Mouse (Mus musculus): Measurements from ENCODE around the gene Ptprd. TPM values are rescaled to one million over a fixed set of nuclear protein-coding genes. Genes with fewer than 3 reads are reported as not detected.

Gene Ptprd
- polyA plus RNA-seq, 1 experiment from 2014 or later, result 66.9 TPM

DNA sequence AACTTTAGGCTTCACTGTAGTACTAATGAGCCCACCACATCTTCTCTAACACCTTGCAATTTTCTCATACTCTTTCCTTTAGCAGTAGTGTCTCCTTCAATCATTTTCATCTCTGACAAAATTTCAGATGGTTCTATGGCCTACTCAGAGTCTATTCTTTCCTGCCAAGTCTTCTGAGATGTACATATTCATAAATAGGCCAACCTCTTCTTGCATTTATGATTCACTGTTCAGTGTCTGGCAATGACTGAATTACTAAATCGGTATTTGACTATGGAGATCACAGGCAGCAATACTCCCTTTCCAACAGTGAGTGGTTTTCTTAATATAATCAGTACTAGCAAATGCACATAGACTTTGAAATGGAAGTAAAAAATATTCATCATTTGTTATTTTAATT is 928.3 kb downstream of the Ptprd start:
- Histone ChIP-seq H3K36me3 (no peaks in the 10 kb centered on the region), H3K4me2 (replicated peaks) (no peak overlapping the region), H3K9ac (no peak overlapping the region), H3K27ac (no peak overlapping the region), H3K9me3 (no peaks in the 10 kb centered on the region), H3K27me3 (replicated peaks) (no peaks in the 10 kb centered on the region), H3K4me3 (no peak overlapping the region), H3K4me1 (no peaks in the 10 kb centered on the region)
- no peak for ATAC-seq (ENCODE audit: low FRiP score, low read depth)
- 93% methylated on average over 1 of the region's 1 CpGs for WGBS

DNA sequence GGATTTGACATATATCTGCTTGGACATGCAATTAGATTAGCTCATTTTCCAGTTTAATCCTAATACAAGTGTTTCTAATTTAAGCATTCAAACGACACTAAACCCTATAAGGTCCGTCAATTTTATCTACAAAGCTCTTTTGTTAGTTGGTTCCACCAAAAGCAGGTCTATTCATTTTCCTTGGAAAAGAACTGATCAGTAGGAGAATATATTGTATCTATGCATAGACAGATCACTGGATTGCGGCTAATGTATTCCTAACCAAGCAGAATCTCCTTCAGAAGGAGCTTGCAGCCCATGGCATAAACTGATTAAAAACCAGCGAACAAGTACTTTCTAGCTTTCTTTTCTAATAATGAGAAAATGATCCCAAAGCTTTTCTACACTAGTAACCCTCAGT is 933.8 kb downstream of the Ptprd start:
- H3K4me3 ChIP-seq, result no peak overlapping the region
- no peak overlapping the region for H3K9ac ChIP-seq
- no peaks in the 10 kb centered on the region for H3K36me3 ChIP-seq
- no peak overlapping the region for H3K4me2 ChIP-seq (replicated peaks)
- H3K9me3 ChIP-seq, result no peaks in the 10 kb centered on the region
- H3K4me1 ChIP-seq, result no peaks in the 10 kb centered on the region
- H3K27ac ChIP-seq, result no peak overlapping the region
- H3K27me3 ChIP-seq (replicated peaks), result no peaks in the 10 kb centered on the region
- no peak for ATAC-seq (ENCODE audit: low FRiP score, low read depth)
- WGBS, result 64% methylated on average over 4 of the region's 4 CpGs

DNA sequence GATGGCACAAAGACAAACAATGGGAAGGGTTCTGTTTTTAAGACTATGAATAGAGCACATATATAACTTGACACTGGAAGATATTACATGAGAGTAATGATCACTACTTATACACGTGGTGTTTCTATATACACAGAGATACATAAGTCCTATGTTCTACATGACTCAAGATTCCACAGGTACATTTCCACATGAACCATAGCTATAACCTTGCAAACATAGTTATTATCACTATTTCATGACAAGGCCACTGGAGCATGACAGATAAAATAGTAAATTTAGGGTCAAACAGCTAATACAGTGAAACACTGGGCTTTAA is 951.8 kb downstream of the Ptprd start:
- no peaks in the 10 kb centered on the region for H3K27me3 ChIP-seq (replicated peaks)
- H3K9ac ChIP-seq, result no peak overlapping the region
- H3K27ac ChIP-seq, result no peak overlapping the region
- no peaks in the 10 kb centered on the region for H3K9me3 ChIP-seq
- H3K4me2 ChIP-seq (replicated peaks), result no peak overlapping the region
- H3K36me3 ChIP-seq, result no peaks in the 10 kb centered on the region
- ATAC-seq (ENCODE audit: low FRiP score, low read depth), result no peak
- H3K4me1 ChIP-seq, result no peaks in the 10 kb centered on the region
- 76% methylated on average over 1 of the region's 1 CpGs for WGBS
- H3K4me3 ChIP-seq, result no peak overlapping the region

DNA sequence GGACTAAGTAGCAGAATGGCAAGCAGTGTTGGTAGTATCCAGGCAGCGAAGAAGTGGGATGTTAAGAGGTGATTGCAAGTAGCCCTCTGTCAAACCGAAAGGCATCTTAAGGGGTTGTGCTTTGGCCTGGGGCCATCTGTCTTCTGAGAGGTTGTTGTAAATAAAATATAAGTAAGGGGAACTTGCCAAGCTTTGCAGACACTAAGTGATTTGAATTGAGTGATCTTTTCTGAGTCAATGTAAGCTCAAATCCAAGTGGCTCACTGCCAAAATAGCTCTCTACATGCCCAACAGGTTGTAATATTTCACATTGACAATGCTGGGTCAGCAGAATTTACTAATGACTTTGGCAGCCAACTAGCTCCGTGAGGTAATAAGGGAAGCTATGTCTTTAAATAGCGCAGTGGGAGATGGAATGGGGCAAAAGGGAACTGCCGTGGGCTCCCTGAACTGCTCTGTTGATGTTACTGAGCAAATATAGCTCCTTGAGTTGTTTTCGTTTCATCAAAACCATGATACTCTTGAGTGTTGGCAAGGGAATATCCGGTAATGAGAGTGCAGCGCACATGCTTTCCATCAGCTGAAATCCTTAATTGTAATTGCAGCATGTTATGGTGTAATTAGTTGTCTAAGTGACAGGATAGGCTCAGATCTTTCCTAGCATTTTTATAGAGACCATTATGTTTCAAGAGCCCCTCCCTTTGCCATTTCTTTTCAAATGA is 952.4 kb downstream of the Ptprd start:
- Histone ChIP-seq H3K9ac (no peak overlapping the region), H3K27ac (no peak overlapping the region), H3K36me3 (no peaks in the 10 kb centered on the region), H3K27me3 (replicated peaks) (no peaks in the 10 kb centered on the region), H3K9me3 (no peaks in the 10 kb centered on the region), H3K4me1 (no peaks in the 10 kb centered on the region), H3K4me3 (no peak overlapping the region), H3K4me2 (replicated peaks) (no peak overlapping the region)
- peak; percentile 70 for ATAC-seq (ENCODE audit: low FRiP score, low read depth)
- 68% methylated on average over 8 of the region's 8 CpGs for WGBS

DNA sequence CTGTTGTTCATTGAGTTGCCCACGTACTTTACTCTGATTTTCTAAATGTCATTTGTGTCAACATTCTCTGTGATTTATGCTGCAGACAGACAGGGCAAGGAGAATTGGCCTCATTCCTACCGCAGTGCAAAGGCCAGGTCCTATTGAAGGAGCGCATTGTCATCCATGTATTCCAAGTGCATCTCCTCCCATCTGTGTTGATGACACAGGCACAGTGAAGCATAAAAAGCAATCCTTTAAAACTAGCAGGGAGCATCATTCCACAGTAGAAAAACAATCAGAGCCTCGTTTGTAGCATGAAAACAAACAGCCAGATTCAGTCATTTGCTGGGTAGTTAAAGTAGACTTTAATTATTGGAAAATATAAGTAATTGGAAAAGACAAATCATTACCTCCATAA is 960.6 kb downstream of the Ptprd start:
- Histone ChIP-seq H3K9ac (no peak overlapping the region), H3K27ac (no peak overlapping the region), H3K27me3 (replicated peaks) (no peaks in the 10 kb centered on the region), H3K4me3 (no peak overlapping the region), H3K9me3 (no peaks in the 10 kb centered on the region), H3K4me1 (no peaks in the 10 kb centered on the region), H3K4me2 (replicated peaks) (no peak overlapping the region), H3K36me3 (no peaks in the 10 kb centered on the region)
- WGBS, result 43% methylated on average over 4 of the region's 4 CpGs
- ATAC-seq (ENCODE audit: low FRiP score, low read depth), result no peak

DNA sequence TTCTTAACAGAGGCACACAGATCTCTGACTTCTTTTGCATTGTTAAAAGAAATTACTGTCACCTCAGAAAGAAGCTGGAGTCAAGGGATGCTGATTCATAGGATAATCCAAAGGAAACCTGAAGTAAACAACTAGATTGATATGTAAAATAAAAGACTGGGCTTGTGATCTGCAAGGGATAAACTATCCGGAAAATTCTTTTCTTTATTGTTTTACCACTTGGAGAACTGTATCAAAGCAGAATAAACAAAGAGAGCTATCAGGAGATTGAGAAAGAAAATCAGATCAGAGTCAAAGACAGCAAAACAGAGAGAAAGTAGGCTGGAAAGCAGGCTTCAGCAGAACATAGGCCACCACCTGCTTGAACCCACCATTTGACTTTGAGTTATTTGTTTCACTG is 962.0 kb downstream of the Ptprd start:
- Histone ChIP-seq H3K36me3 (no peaks in the 10 kb centered on the region), H3K27me3 (replicated peaks) (no peaks in the 10 kb centered on the region), H3K9me3 (no peaks in the 10 kb centered on the region), H3K4me3 (no peak overlapping the region), H3K4me1 (no peaks in the 10 kb centered on the region), H3K4me2 (replicated peaks) (no peak overlapping the region), H3K9ac (no peak overlapping the region), H3K27ac (no peak overlapping the region)
- ATAC-seq (ENCODE audit: low FRiP score, low read depth), result no peak
- 29% methylated on average over 1 of the region's 1 CpGs for WGBS

DNA sequence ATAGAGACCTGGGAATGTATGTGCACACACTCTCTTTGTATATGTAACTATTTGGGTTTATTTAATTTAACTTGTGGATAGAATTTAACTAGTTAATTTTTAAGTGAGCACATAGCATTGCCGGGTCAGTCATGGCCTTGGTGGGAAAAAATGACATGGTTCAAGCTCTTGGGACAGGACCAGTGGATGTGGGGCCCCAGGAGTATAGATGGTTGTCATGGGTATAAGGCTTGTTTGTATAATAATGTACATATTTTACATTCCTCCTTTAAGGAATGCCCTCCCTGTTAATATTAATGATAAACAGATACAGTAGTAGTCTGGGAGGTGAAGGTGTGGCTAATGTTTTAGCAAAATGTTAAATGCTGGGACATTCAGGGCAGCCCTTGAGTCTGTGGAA is 962.8 kb downstream of the Ptprd start:
- H3K4me3 ChIP-seq, result no peak overlapping the region
- H3K27me3 ChIP-seq (replicated peaks), result no peaks in the 10 kb centered on the region
- ATAC-seq (ENCODE audit: low FRiP score, low read depth), result no peak
- WGBS, result 88% methylated on average over 1 of the region's 1 CpGs
- no peaks in the 10 kb centered on the region for H3K4me1 ChIP-seq
- no peak overlapping the region for H3K4me2 ChIP-seq (replicated peaks)
- H3K36me3 ChIP-seq, result no peaks in the 10 kb centered on the region
- H3K9ac ChIP-seq, result no peak overlapping the region
- no peaks in the 10 kb centered on the region for H3K9me3 ChIP-seq
- no peak overlapping the region for H3K27ac ChIP-seq

DNA sequence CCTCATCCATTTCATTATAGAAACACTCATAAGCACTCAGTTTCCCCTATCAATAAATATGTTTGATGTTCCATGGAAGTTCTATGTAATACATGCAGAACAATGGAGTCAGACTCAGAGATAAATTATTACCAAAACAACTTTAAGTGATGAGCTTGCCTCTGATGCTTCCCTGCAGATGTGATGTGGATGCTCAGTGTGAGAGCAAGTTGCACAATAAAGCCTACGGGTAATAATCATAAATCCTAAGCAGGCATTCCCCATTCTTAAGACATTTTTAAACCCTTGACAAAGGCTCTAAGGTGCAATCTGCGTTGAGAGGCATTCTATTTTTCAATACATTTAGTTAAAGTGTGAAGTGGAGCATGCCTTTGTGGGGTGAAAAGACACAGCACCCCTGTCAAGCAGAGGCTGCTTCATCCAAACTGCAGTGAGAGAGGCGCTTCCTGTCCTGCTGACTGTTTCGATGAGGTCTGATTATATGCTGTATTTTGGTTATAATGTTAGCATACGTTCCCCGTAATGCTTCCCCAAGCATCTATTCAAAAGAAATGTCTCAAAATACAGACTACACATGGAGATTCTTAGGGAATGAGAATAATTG is 969.8 kb downstream of the Ptprd start:
- peak; percentile 76 for ATAC-seq (ENCODE audit: low FRiP score, low read depth)
- H3K27me3 ChIP-seq (replicated peaks), result no peaks in the 10 kb centered on the region
- 23% methylated on average over 6 of the region's 6 CpGs for WGBS
- H3K27ac ChIP-seq, result no peak overlapping the region
- no peaks in the 10 kb centered on the region for H3K4me1 ChIP-seq
- no peak overlapping the region for H3K4me2 ChIP-seq (replicated peaks)
- H3K36me3 ChIP-seq, result no peaks in the 10 kb centered on the region
- no peak overlapping the region for H3K4me3 ChIP-seq
- H3K9me3 ChIP-seq, result no peaks in the 10 kb centered on the region
- H3K9ac ChIP-seq, result no peak overlapping the region

DNA sequence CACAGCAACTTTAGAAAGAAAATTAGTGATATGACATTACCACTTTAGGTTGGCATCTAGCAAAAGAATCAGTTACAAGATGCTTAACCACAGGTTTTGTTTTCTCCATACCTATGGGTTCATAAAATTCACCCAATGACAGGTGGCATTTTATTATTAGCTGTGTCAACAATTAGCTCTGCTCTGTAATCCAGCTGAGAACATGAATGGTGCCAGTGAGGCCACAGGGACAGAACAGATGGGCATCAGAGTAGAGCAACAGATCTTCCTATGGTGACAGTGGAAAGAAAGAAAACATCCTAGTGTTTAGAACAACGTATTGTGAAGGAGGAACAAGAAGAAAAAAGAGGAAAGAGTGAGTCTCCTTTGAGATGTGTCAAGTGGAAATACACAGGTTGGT is 973.6 kb downstream of the Ptprd start:
- H3K36me3 ChIP-seq, result no peaks in the 10 kb centered on the region
- H3K27ac ChIP-seq, result no peak overlapping the region
- no peak overlapping the region for H3K4me2 ChIP-seq (replicated peaks)
- H3K4me1 ChIP-seq, result no peaks in the 10 kb centered on the region
- H3K9me3 ChIP-seq, result no peaks in the 10 kb centered on the region
- WGBS, result 39% methylated on average over 1 of the region's 1 CpGs
- H3K9ac ChIP-seq, result no peak overlapping the region
- no peaks in the 10 kb centered on the region for H3K27me3 ChIP-seq (replicated peaks)
- ATAC-seq (ENCODE audit: low FRiP score, low read depth), result no peak
- no peak overlapping the region for H3K4me3 ChIP-seq

DNA sequence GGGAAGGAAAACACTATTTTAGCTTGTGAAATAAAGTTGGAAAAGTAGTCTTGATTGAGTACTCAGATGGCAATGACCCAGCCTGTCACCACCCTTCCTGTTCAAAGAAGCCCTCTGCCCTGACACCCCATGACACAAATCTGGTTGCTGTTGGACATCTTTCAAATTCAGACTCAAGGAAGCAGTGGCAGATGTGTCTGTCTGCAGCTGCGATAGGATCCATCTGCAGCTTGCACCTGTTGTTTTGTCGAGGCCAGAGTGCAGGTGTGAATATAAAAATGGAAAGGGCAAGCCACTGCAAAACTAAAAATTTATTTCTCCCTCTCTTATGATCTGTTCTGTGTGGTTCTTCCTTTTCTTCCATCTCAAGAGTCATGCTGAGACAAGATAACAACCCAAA is 978.5 kb downstream of the Ptprd start:
- H3K9ac ChIP-seq, result no peak overlapping the region
- no peak overlapping the region for H3K4me2 ChIP-seq (replicated peaks)
- H3K4me1 ChIP-seq, result no peaks in the 10 kb centered on the region
- H3K36me3 ChIP-seq, result no peaks in the 10 kb centered on the region
- no peak for ATAC-seq (ENCODE audit: low FRiP score, low read depth)
- H3K27me3 ChIP-seq (replicated peaks), result no peaks in the 10 kb centered on the region
- 84% methylated on average over 2 of the region's 2 CpGs for WGBS
- H3K4me3 ChIP-seq, result no peak overlapping the region
- H3K9me3 ChIP-seq, result no peaks in the 10 kb centered on the region
- H3K27ac ChIP-seq, result no peak overlapping the region

DNA sequence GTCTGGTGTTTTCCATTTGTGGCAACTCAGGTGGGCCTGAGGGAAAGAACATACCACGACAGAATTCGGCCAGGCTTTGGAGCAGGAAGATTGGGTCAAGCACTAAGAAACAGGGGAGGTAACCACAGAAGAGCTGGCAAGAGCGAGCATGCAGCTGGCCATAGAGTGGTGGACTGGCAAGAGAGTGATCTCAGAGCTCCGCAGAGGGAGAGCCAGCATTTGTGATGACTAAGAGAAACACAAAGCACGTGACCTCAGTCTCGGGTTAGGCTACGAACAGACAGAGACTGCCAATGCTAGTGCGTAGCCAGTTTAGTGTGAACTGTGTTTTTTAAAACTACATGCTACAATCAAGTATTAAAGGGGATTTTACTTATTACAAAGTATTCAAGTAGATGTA is 1042.9 kb downstream of the Ptprd start:
- Histone ChIP-seq H3K4me1 (no peaks in the 10 kb centered on the region), H3K9ac (no peak overlapping the region), H3K36me3 (no peaks in the 10 kb centered on the region), H3K9me3 (no peaks in the 10 kb centered on the region), H3K27ac (no peak overlapping the region), H3K4me2 (replicated peaks) (no peak overlapping the region), H3K27me3 (replicated peaks) (no peaks in the 10 kb centered on the region), H3K4me3 (no peak overlapping the region)
- ATAC-seq (ENCODE audit: low FRiP score, low read depth), result no peak
- 88% methylated on average over 8 of the region's 8 CpGs for WGBS

DNA sequence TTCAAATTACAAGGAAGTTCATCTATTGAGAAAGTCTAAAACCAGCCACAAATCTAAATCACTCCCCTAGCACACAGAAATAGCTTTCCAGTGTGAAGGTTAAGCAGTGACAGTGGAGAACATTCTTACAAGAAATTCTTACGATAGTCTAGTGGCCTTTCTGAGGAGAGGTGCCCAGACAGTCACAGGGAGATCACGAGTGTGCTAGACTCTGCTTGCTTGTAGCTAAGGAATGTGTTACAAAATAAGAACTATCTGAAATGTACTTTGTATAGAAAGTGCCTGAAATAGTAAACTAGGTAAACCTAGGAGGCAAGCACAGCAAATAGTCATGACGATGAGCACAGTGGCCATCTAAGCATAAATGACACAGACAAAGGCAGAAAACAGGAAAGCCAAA is 1054.2 kb downstream of the Ptprd start:
- H3K4me2 ChIP-seq (replicated peaks), result no peak overlapping the region
- 93% methylated on average over 3 of the region's 3 CpGs for WGBS
- H3K27me3 ChIP-seq (replicated peaks), result no peaks in the 10 kb centered on the region
- no peak for ATAC-seq (ENCODE audit: low FRiP score, low read depth)
- H3K36me3 ChIP-seq, result no peaks in the 10 kb centered on the region
- H3K9me3 ChIP-seq, result no peaks in the 10 kb centered on the region
- no peak overlapping the region for H3K27ac ChIP-seq
- H3K4me3 ChIP-seq, result no peak overlapping the region
- H3K9ac ChIP-seq, result no peak overlapping the region
- H3K4me1 ChIP-seq, result no peaks in the 10 kb centered on the region

DNA sequence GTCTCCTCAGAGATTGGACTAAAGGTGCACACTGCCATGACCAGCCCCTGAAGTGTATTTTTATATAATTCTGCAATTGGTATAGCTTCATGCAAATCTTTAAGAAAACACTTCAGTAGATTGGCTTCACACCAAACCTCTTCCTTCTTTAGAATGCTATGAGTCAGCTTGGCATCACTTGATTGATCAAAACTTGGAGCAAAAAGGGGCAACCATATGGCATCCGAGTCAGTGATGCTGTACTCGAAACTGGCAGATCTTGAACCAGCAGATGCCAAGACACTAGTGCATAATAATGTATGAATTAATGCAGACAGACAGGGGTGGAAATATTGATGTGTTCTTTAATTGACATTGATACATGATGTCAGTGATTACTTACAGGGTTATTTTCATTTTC is 1056.2 kb downstream of the Ptprd start:
- ATAC-seq (ENCODE audit: low FRiP score, low read depth), result no peak
- WGBS, result 85% methylated on average over 2 of the region's 2 CpGs
- Histone ChIP-seq H3K4me1 (no peaks in the 10 kb centered on the region), H3K4me2 (replicated peaks) (no peak overlapping the region), H3K4me3 (no peak overlapping the region), H3K27me3 (replicated peaks) (no peaks in the 10 kb centered on the region), H3K27ac (no peak overlapping the region), H3K9ac (no peak overlapping the region), H3K9me3 (no peaks in the 10 kb centered on the region), H3K36me3 (no peaks in the 10 kb centered on the region)

All from neural tube, embryonic 12.5 days (tissue).